Mouse (Mus musculus) liver, embryonic 15.5 days (tissue): ENCODE measurements around the gene Phc2. TPM values are rescaled to one million over a fixed set of nuclear protein-coding genes. Genes with fewer than 3 reads are reported as not detected.
"Not testable (repeated sequence)": the region's sequence is repeated elsewhere in the genome, so short reads cannot be mapped to it uniquely, and the experiment has no call there.

Experiments used
- ATAC-seq: fragments of 200-750 bp; cut with Nextera tagmentation; 2 replicates; pipeline ENCODE4 v1.8.0; 2017; ENCODE audit warnings: moderate number of reproducible peaks, mild to moderate bottlenecking, moderate library complexity; ENCODE audit not compliant: insufficient read depth
- H3K27ac ChIP-seq: fragments of 300-500 bp; sonication (generic); replicated peaks from 2 replicates; pipeline ENCODE4 v1.5.1; 2015; ENCODE audit warnings: mild to moderate bottlenecking, inconsistent platforms
- H3K27me3 ChIP-seq: fragments of 300-500 bp; sonication (generic); 2 replicates; pipeline ENCODE4 v1.6.1; 2015; ENCODE audit warnings: mild to moderate bottlenecking, inconsistent platforms
- H3K36me3 ChIP-seq: fragments of 300-500 bp; sonication (generic); replicated peaks from 2 replicates; pipeline ENCODE4 v1.6.1; 2015; ENCODE audit warnings: moderate library complexity, mild to moderate bottlenecking, inconsistent platforms
- H3K4me1 ChIP-seq: fragments of 300-500 bp; sonication (generic); replicated peaks from 2 replicates; pipeline ENCODE4 v1.6.1; 2015; ENCODE audit warnings: inconsistent platforms
- H3K4me2 ChIP-seq: fragments of 300-500 bp; sonication (generic); 2 replicates; pipeline ENCODE4 v1.6.1; 2015; ENCODE audit warnings: moderate library complexity, mild to moderate bottlenecking, inconsistent platforms
- H3K4me3 ChIP-seq: fragments of 300-500 bp; sonication (generic); replicated peaks from 2 replicates; pipeline ENCODE4 v1.5.1; 2015; ENCODE audit warnings: mild to moderate bottlenecking, inconsistent platforms
- H3K9ac ChIP-seq: fragments of 300-500 bp; sonication (generic); 2 replicates; pipeline ENCODE4 v1.6.1; 2015; ENCODE audit warnings: moderate library complexity, mild to moderate bottlenecking, inconsistent platforms
- H3K9me3 ChIP-seq: fragments of 300-500 bp; sonication (generic); replicated peaks from 2 replicates; pipeline ENCODE4 v1.6.1; 2016; ENCODE audit warnings: inconsistent platforms
- WGBS: fragments of 180-500 bp; shearing (Covaris S2); methylation state at CpG from one replicate; pipeline ENCODE4 v1.1.7; 2015; ENCODE audit warnings: mixed read lengths; ENCODE audit not compliant: insufficient replicate concordance; 5-methylcytosine and 5-hydroxymethylcytosine counted together
- polyA plus RNA-seq: library from polyadenylated mRNA; unstranded; fragments of >200 nt; fragmentation: Nextera tagmentation; extraction: Ambion mirVana; gene quantifications from 2 replicates; pipeline ENCODE4 v1.2.1, GENCODE M21; 2015

The Phc2 gene
- polyA plus RNA-seq, 1 experiment from 2014 or later: 14.3 TPM

- Histone ChIP-seq H3K4me3 (no peak overlapping the region), H3K36me3 (no peaks in the 10 kb centered on the region), H3K4me2 (no peak overlapping the region), H3K9ac (no peak overlapping the region), H3K9me3 (no peaks in the 10 kb centered on the region), H3K27ac (no peak overlapping the region), H3K4me1 (peaks cover 11% of the 10 kb centered on the region), H3K27me3 (no peaks in the 10 kb centered on the region; the same call in 1 of the 2 replicates)
- no peak for ATAC-seq
- 32% methylated on average over 7 of the region's 7 CpGs for WGBS
These were observed 7.7 kb upstream of the Phc2 start for GRCm38 (mm10) chr4:128646762-128647161.

GRCm38 (mm10) chr4:128648567-128649255 lies 5.8 kb upstream of the Phc2 start:
- Histone ChIP-seq H3K9me3 (no peaks in the 10 kb centered on the region), H3K4me2 (no peak overlapping the region), H3K27ac (no peak overlapping the region), H3K27me3 (no peaks in the 10 kb centered on the region; the same call in 1 of the 2 replicates), H3K36me3 (no peaks in the 10 kb centered on the region), H3K4me1 (peaks cover 9% of the 10 kb centered on the region), H3K4me3 (no peak overlapping the region), H3K9ac (no peak overlapping the region)
- 46% methylated on average over 8 of the region's 8 CpGs for WGBS
- no peak for ATAC-seq

GRCm38 (mm10) chr4:128651530-128651929 lies 3.0 kb upstream of the Phc2 start:
- Histone ChIP-seq H3K4me2 (no peak overlapping the region), H3K27me3 (peaks cover 18% of the 10 kb centered on the region), H3K4me3 (no peak overlapping the region), H3K36me3 (no peaks in the 10 kb centered on the region), H3K9me3 (no peaks in the 10 kb centered on the region), H3K27ac (no peak overlapping the region), H3K4me1 (peaks cover 21% of the 10 kb centered on the region), H3K9ac (no peak overlapping the region)
- ATAC-seq: no peak
- WGBS: 41% methylated on average over 3 of the region's 3 CpGs

GRCm38 (mm10) chr4:128652584-128653298 lies 1.8 kb upstream of the Phc2 start:
- H3K9ac ChIP-seq: no peak overlapping the region
- no peak overlapping the region for H3K4me2 ChIP-seq
- H3K4me1 ChIP-seq: peaks cover 21% of the 10 kb centered on the region
- WGBS: 24% methylated on average over 5 of the region's 5 CpGs
- H3K36me3 ChIP-seq: no peaks in the 10 kb centered on the region
- H3K27me3 ChIP-seq: peaks cover 18% of the 10 kb centered on the region
- ATAC-seq: no peak
- H3K27ac ChIP-seq: 0 out of 2 replicates have a peak overlapping the region, but pooled peaks have one; percentile 6
- no peaks in the 10 kb centered on the region for H3K9me3 ChIP-seq
- H3K4me3 ChIP-seq: no peak overlapping the region

- peak overlapping the region; percentile 88 for H3K4me2 ChIP-seq
- H3K9ac ChIP-seq: peak overlapping the region; percentile 56; the same call in 1 of the 2 replicates
- no peaks in the 10 kb centered on the region for H3K36me3 ChIP-seq
- H3K27me3 ChIP-seq: peaks cover 18% of the 10 kb centered on the region
- H3K4me1 ChIP-seq: peaks cover 19% of the 10 kb centered on the region
- H3K4me3 ChIP-seq: peak overlapping the region; percentile 63
- H3K9me3 ChIP-seq: no peaks in the 10 kb centered on the region
- 7% methylated on average over 12 of the region's 12 CpGs for WGBS
- no peak overlapping the region for H3K27ac ChIP-seq
- no peak for ATAC-seq
These were observed 944 bp downstream of the Phc2 start for GRCm38 (mm10) chr4:128655446-128655845.

- ATAC-seq: no peak
- Histone ChIP-seq H3K27me3 (peaks cover 10% of the 10 kb centered on the region), H3K9me3 (no peaks in the 10 kb centered on the region), H3K4me1 (peaks cover 12% of the 10 kb centered on the region), H3K36me3 (no peaks in the 10 kb centered on the region), H3K4me2 (no peak overlapping the region), H3K9ac (no peak overlapping the region), H3K4me3 (no peak overlapping the region), H3K27ac (no peak overlapping the region)
- 73% methylated on average over 8 of the region's 8 CpGs for WGBS
These were observed 5.7 kb downstream of the Phc2 start for GRCm38 (mm10) chr4:128660196-128660595.

GRCm38 (mm10) chr4:128661063-128661462 lies 6.6 kb downstream of the Phc2 start:
- no peaks in the 10 kb centered on the region for H3K36me3 ChIP-seq
- ATAC-seq: no peak
- H3K4me3 ChIP-seq: no peak overlapping the region
- peaks cover 14% of the 10 kb centered on the region for H3K4me1 ChIP-seq
- H3K9me3 ChIP-seq: no peaks in the 10 kb centered on the region
- WGBS: 69% methylated on average over 8 of the region's 8 CpGs
- H3K4me2 ChIP-seq: no peak overlapping the region
- H3K9ac ChIP-seq: no peak overlapping the region
- peaks cover 2% of the 10 kb centered on the region; the same call in 1 of the 2 replicates for H3K27me3 ChIP-seq
- H3K27ac ChIP-seq: no peak overlapping the region

GRCm38 (mm10) chr4:128664002-128664401 lies 9.5 kb downstream of the Phc2 start:
- Histone ChIP-seq H3K27me3 (no peaks in the 10 kb centered on the region), H3K36me3 (no peaks in the 10 kb centered on the region), H3K27ac (no peak overlapping the region), H3K9ac (no peak overlapping the region), H3K4me3 (no peak overlapping the region), H3K4me2 (no peak overlapping the region), H3K9me3 (no peaks in the 10 kb centered on the region), H3K4me1 (peaks cover 19% of the 10 kb centered on the region)
- ATAC-seq: no peak
- WGBS: 51% methylated on average over 3 of the region's 3 CpGs

- not testable (repeated sequence) for H3K27ac ChIP-seq, H3K9me3 ChIP-seq, H3K27me3 ChIP-seq, H3K4me3 ChIP-seq, H3K4me2 ChIP-seq, H3K9ac ChIP-seq, H3K36me3 ChIP-seq, ATAC-seq
- 52% methylated on average over 7 of the region's 7 CpGs for whole genome bisulfite sequencing
- peaks cover 31% of the 10 kb centered on the region for H3K4me1 ChIP-seq
These were observed 11.9 kb downstream of the Phc2 start for GRCm38 (mm10) chr4:128666362-128666761.

- not testable (repeated sequence) for H3K4me3 ChIP-seq, H3K36me3 ChIP-seq, H3K9me3 ChIP-seq, H3K9ac ChIP-seq, H3K27ac ChIP-seq, ATAC-seq, H3K27me3 ChIP-seq, H3K4me2 ChIP-seq
- peaks cover 38% of the 10 kb centered on the region for H3K4me1 ChIP-seq
- 41% methylated on average over 4 of the region's 4 CpGs for WGBS
These were observed 12.7 kb downstream of the Phc2 start for GRCm38 (mm10) chr4:128667195-128667594.

- WGBS: 26% methylated on average over 6 of the region's 6 CpGs
- Histone ChIP-seq H3K27ac (no peak overlapping the region), H3K4me2 (peak overlapping the region; percentile 13; the same call in 1 of the 2 replicates), H3K36me3 (no peaks in the 10 kb centered on the region), H3K4me1 (peaks cover 40% of the 10 kb centered on the region), H3K4me3 (no peak overlapping the region), H3K9ac (no peak overlapping the region), H3K27me3 (no peaks in the 10 kb centered on the region), H3K9me3 (no peaks in the 10 kb centered on the region)
- ATAC-seq: no peak
These were observed 14.7 kb downstream of the Phc2 start for GRCm38 (mm10) chr4:128669229-128669628.
